In genomic region chr6:103746103-103746502, GRCm38 (mm10) we compare ENCODE assay signal across 8 mouse cellular contexts.
DNase-seq lines count a peak whose midpoint lies in the region; ATAC-seq and TF ChIP-seq lines count a peak whose summit lies in the region.

No protein-coding gene starts in this region.

- no peaks in the 10 kb centered on the region for H3K9me3 ChIP-seq in lung, postnatal 0 days (ENCODE audit: low read length)

- no peak for ATAC-seq in lung, postnatal 0 days

- no peaks in the 10 kb centered on the region for H3K36me3 ChIP-seq in lung, postnatal 0 days (ENCODE audit: insufficient read depth, low read length)

- no peaks in the 10 kb centered on the region for H3K4me1 ChIP-seq in lung, postnatal 0 days (ENCODE audit: insufficient read depth, low read depth, low read length)
- no peaks in the 10 kb centered on the region for H3K4me1 ChIP-seq in lung, adult 2 months (ENCODE audit: control insufficient read depth, insufficient read depth, low read length)

- DNase-seq in cerebellum, postnatal 36 days: peak; percentile 14 to 29
- no peak for DNase-seq in cerebellum, adult 9-11 months
- no peak for DNase-seq in lung, postnatal 0 days (ENCODE audit: low spot score)
- DNase-seq in lung, postnatal 10 days: no peak
- peak; percentile 64 for DNase-seq in brain, embryonic 14.5 days (ENCODE audit: low read depth)
- DNase-seq in kidney, postnatal 4 days: peak; percentile 52 to 55
- DNase-seq in telencephalon, adult 2 months (ENCODE audit: low read depth, low spot score): peak; percentile 46
- DNase-seq in lung, adult 2 months: no peak

- no peak overlapping the region for H3K4me3 ChIP-seq in lung, postnatal 0 days (ENCODE audit: low read depth, low read length)
- H3K4me3 ChIP-seq in lung, adult 2 months (replicated peaks; ENCODE audit: extremely low read depth, low read depth, low read length): no peak overlapping the region

- WGBS in lung, postnatal 0 days: 30% methylated on average over 4 of the region's 4 CpGs
- 31% methylated on average over 4 of the region's 4 CpGs for WGBS in lung, adult 2 months

- no peak for TF ChIP-seq POLR2A in brain, embryonic 14.5 days (IDR thresholded peaks at IDR 0.05; ENCODE audit: borderline replicate concordance, extremely low read depth, insufficient read depth, insufficient read length, poor library complexity, severe bottlenecking)
- TF ChIP-seq POLR2A in lung, adult 2 months (IDR thresholded peaks at IDR 0.05; ENCODE audit: borderline replicate concordance, extremely low read depth, low read depth, low read length): no peak

- H3K9ac ChIP-seq in lung, postnatal 0 days (replicated peaks; ENCODE audit: low read depth): no peak overlapping the region

- no peak overlapping the region for H3K27ac ChIP-seq in lung, postnatal 0 days (ENCODE audit: low read length)

- H3K4me2 ChIP-seq in lung, postnatal 0 days (replicated peaks; ENCODE audit: low read depth, low read length): no peak overlapping the region

- TF ChIP-seq CTCF in lung, postnatal 0 days (IDR thresholded peaks at IDR 0.05): peak; percentile 42
- peak; percentile 43; the same call in 1 of the 2 replicates for TF ChIP-seq CTCF in brain, embryonic 14.5 days (IDR thresholded peaks at IDR 0.05; ENCODE audit: borderline replicate concordance, extremely low read depth, insufficient read depth, insufficient read length)
- no peak for TF ChIP-seq CTCF in lung, adult 2 months (IDR thresholded peaks at IDR 0.05; ENCODE audit: insufficient read depth, low read length)

- no peak for TF ChIP-seq EP300 in lung, postnatal 0 days (IDR thresholded peaks at IDR 0.05)

- H3K27me3 ChIP-seq in lung, postnatal 0 days (replicated peaks; ENCODE audit: insufficient read depth, low read length): no peaks in the 10 kb centered on the region

Comparison
In these comparisons a context has a peak if more than half of its experiments do, and no peak if none do; other contexts are left out.
1. DNase-seq: peak in cerebellum, postnatal 36 days (2 of 2), brain, embryonic 14.5 days (single experiment), kidney, postnatal 4 days (2 of 2) and telencephalon, adult 2 months (single experiment); none in cerebellum, adult 9-11 months (single experiment), lung, postnatal 0 days (single experiment), lung, postnatal 10 days (single experiment) and lung, adult 2 months (single experiment).